Mouse (Mus musculus) heart, postnatal 0 days (tissue): ENCODE measurements around the gene Myo15b.

ENCODE experiments used
- CTCF ChIP-seq: IDR thresholded peaks from 2 replicates; pipeline ENCODE4 v1.5.1; 2016; ENCODE audit warnings: antibody characterized with exemption, control low read depth, low read depth
- EP300 ChIP-seq: IDR thresholded peaks from 2 replicates; pipeline ENCODE4 v1.6.1; 2016; ENCODE audit warnings: antibody characterized with exemption, low read depth

DNA sequence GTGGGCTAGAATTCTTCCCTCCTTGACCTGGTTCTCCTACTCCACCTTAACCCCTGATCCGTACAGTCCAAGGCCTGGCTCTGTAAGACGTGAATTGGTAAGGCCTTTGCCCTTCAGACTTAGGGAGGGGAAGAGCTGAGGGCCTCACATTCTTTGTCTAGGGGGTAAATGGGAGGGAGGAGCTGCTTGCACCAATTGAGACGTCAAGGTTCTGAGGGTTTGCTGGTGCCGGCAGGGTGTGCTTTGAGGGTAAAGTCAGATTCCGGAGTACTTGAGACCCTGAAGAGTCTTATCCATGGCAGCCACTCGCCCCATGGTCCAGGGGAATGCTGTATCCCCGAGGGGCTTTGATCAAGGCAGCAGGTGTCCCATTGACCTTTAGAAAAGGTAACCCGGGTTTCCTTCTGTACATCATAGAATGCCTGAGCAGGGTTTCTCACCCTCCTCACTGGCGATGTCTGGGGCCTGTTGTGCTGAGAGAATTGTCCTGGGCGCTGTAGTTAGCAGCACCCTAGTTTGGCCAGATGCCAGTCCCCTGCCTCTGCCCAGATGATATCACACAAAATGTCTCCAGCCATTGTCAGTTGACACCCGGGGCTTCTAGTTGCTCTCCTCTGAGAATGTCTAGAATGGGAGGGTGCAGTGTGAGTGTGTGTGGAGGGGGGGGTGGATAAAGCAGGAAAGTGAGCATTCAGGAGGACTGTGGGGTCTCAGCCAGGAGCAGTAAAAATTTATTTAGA is 21.4 kb upstream of the Myo15b start:
- no peak for TF ChIP-seq CTCF
- TF ChIP-seq EP300 = no peak
